Mouse (Mus musculus): ENCODE measurements around the gene Pip4k2a. TPM values are rescaled to one million over a fixed set of nuclear protein-coding genes. Genes with fewer than 3 reads are reported as not detected.
A peak's percentile ranks its signal among the peaks of the same experiment; 100 is the strongest.

Gene Pip4k2a
- polyA plus RNA-seq (2014; fragmentation: Nextera tagmentation; extraction: Ambion mirVana) = 14.8 and 14.9 TPM in 2 replicates

- H3K36me3 ChIP-seq (ENCODE audit: control insufficient read depth, insufficient read depth, low read length) = no peaks in the 10 kb centered on the region
- peak; percentile 98 for ATAC-seq (ENCODE audit: insufficient number of reproducible peaks, insufficient read depth, low FRiP score, low read depth)
Observed at GRCm38 (mm10) chr2:18998054-18998478, at the start of gene Pip4k2a, which contains the start of gene 4930426L09Rik. TSS of gene Pip4k2a (minus strand) at chr2:18998126. TSS of gene 4930426L09Rik (plus strand) at chr2:18998343.

GRCm38 (mm10) chr2:19037907-19038570 lies 40.1 kb upstream of the Pip4k2a start:
- H3K4me2 ChIP-seq (replicated peaks; ENCODE audit: low read depth, low read length) = no peak overlapping the region
- H3K27me3 ChIP-seq (ENCODE audit: control insufficient read depth, insufficient read depth, low read length) = no peaks in the 10 kb centered on the region
- H3K4me1 ChIP-seq (ENCODE audit: control insufficient read depth, insufficient read depth, low read length) = peaks cover 5% of the 10 kb centered on the region; the same call in 1 of the 2 replicates
- no peak overlapping the region for H3K9ac ChIP-seq (replicated peaks; ENCODE audit: low read depth, low read length)
- WGBS = 44% methylated on average over 4 of the region's 4 CpGs
- no peak for ATAC-seq (ENCODE audit: insufficient number of reproducible peaks, insufficient read depth, low FRiP score, low read depth)
- no peaks in the 10 kb centered on the region for H3K36me3 ChIP-seq (ENCODE audit: control insufficient read depth, insufficient read depth, low read length)
- H3K9me3 ChIP-seq (ENCODE audit: control insufficient read depth, low read depth, low read length) = no peaks in the 10 kb centered on the region
- H3K27ac ChIP-seq (ENCODE audit: low read length) = peak overlapping the region; percentile 87
- H3K4me3 ChIP-seq (ENCODE audit: low read depth, low read length) = no peak overlapping the region

More at GRCm38 (mm10) chr2:18998054-18998478, at the start of gene Pip4k2a, which contains the start of gene 4930426L09Rik:
- peak within 1 kb of the TSS; percentile 69 for H3K9ac ChIP-seq (replicated peaks; ENCODE audit: low read depth, low read length)
- peaks cover 8% of the 10 kb centered on the region; the same call in 1 of the 2 replicates for H3K4me1 ChIP-seq (ENCODE audit: control insufficient read depth, insufficient read depth, low read length)
- H3K4me3 ChIP-seq (ENCODE audit: low read depth, low read length) = peak within 1 kb of the TSS; percentile 80
- H3K4me2 ChIP-seq (replicated peaks; ENCODE audit: low read depth, low read length) = peak within 1 kb of the TSS; percentile 86
- no peaks in the 10 kb centered on the region for H3K27me3 ChIP-seq (ENCODE audit: control insufficient read depth, insufficient read depth, low read length)
- WGBS = under 1% methylated on average over 47 of the region's 66 CpGs
- H3K27ac ChIP-seq (ENCODE audit: low read length) = peak within 1 kb of the TSS; percentile 91
- no peaks in the 10 kb centered on the region for H3K9me3 ChIP-seq (ENCODE audit: control insufficient read depth, low read depth, low read length)

- Histone ChIP-seq H3K4me1 (ENCODE audit: control insufficient read depth, insufficient read depth, low read length) (peaks cover 5% of the 10 kb centered on the region; the same call in 1 of the 2 replicates), H3K9ac (replicated peaks; ENCODE audit: low read depth, low read length) (no peak overlapping the region), H3K4me2 (replicated peaks; ENCODE audit: low read depth, low read length) (no peak overlapping the region), H3K4me3 (ENCODE audit: low read depth, low read length) (no peak overlapping the region), H3K27ac (ENCODE audit: low read length) (peak overlapping the region; percentile 11; the same call in 1 of the 2 replicates), H3K36me3 (ENCODE audit: control insufficient read depth, insufficient read depth, low read length) (no peaks in the 10 kb centered on the region), H3K27me3 (ENCODE audit: control insufficient read depth, insufficient read depth, low read length) (no peaks in the 10 kb centered on the region), H3K9me3 (ENCODE audit: control insufficient read depth, low read depth, low read length) (no peaks in the 10 kb centered on the region)
- WGBS = 15% methylated on average over 4 of the region's 4 CpGs
- no peak for ATAC-seq (ENCODE audit: insufficient number of reproducible peaks, insufficient read depth, low FRiP score, low read depth)
Observed at GRCm38 (mm10) chr2:19037430-19037829, 39.5 kb upstream of the Pip4k2a start.

DNA sequence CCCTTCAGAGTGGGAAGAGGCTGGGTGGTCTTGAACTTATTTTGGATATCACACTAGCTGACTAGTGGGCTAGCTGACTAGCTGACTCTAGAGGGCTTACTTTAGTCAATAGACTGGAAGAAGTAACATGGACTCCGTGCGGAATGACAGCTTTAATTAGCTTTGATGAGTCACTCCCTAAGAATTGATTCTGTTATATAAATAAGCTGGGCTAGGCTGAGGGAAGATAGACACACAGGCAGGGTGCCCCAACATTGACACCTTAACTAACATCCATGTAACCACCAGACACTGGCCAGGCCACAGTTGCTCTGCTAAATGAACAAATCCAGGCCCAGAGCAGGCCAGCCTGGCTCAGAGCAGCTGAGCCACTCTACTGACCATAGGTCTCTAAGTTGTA lies 26.9 kb upstream of the Pip4k2a start:
- no peak for ATAC-seq (ENCODE audit: insufficient number of reproducible peaks, insufficient read depth, low FRiP score, low read depth)
- WGBS = 67% methylated on average over 2 of the region's 2 CpGs
- no peak overlapping the region for H3K9ac ChIP-seq (replicated peaks; ENCODE audit: low read depth, low read length)
- no peak overlapping the region for H3K4me2 ChIP-seq (replicated peaks; ENCODE audit: low read depth, low read length)
- no peak overlapping the region for H3K4me3 ChIP-seq (ENCODE audit: low read depth, low read length)
- no peak overlapping the region for H3K27ac ChIP-seq (ENCODE audit: low read length)
- no peaks in the 10 kb centered on the region for H3K4me1 ChIP-seq (ENCODE audit: control insufficient read depth, insufficient read depth, low read length)
- no peaks in the 10 kb centered on the region for H3K27me3 ChIP-seq (ENCODE audit: control insufficient read depth, insufficient read depth, low read length)
- H3K9me3 ChIP-seq (ENCODE audit: control insufficient read depth, low read depth, low read length) = no peaks in the 10 kb centered on the region; the same call in 1 of the 2 replicates
- no peaks in the 10 kb centered on the region for H3K36me3 ChIP-seq (ENCODE audit: control insufficient read depth, insufficient read depth, low read length)

DNA sequence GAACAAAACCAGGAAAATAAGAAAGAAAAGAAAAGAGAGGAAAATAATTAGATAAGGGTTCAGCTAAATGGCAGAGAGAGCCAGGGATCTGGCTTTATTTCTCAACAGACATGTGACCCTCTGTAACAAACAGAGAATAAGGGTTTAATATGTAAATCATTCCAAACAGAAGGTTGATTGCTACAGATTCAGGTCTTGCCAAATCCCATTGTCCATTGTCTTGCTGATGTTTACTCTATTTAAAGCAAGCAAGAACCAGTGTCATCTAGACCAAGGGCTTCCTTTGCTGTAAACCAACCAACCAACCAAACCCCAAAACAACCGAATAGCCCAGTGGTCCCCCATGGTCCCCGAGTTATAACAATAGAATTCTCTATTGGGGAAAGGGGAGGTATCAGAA lies 20.1 kb upstream of the Pip4k2a start:
- Histone ChIP-seq H3K4me2 (replicated peaks; ENCODE audit: low read depth, low read length) (no peak overlapping the region), H3K9me3 (ENCODE audit: control insufficient read depth, low read depth, low read length) (no peaks in the 10 kb centered on the region), H3K4me3 (ENCODE audit: low read depth, low read length) (no peak overlapping the region), H3K27me3 (ENCODE audit: control insufficient read depth, insufficient read depth, low read length) (no peaks in the 10 kb centered on the region), H3K4me1 (ENCODE audit: control insufficient read depth, insufficient read depth, low read length) (no peaks in the 10 kb centered on the region), H3K9ac (replicated peaks; ENCODE audit: low read depth, low read length) (no peak overlapping the region), H3K36me3 (ENCODE audit: control insufficient read depth, insufficient read depth, low read length) (no peaks in the 10 kb centered on the region), H3K27ac (ENCODE audit: low read length) (no peak overlapping the region)
- ATAC-seq (ENCODE audit: insufficient number of reproducible peaks, insufficient read depth, low FRiP score, low read depth) = no peak
- 80% methylated on average over 2 of the region's 2 CpGs for WGBS

DNA sequence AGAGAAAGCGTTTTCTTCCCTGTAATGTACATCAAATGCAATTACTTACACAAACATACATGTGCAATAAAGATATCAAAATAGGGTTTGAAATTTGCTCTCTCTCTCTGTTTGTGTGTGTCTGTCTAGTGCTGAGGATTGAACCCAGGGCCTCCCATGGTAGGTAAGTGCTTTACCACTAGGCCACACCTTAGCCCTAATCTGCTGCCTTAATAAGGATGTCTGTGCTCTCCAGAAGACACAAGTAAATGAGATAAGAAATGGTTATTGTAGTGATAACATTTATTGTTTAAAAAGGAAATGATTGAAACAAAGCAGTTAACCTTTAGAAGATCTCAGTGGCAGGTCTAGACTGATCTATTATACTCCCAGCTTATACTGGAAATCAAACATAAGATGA lies 18.9 kb upstream of the Pip4k2a start:
- no peak overlapping the region for H3K9ac ChIP-seq (replicated peaks; ENCODE audit: low read depth, low read length)
- 42% methylated on average over 1 of the region's 1 CpGs for WGBS
- no peaks in the 10 kb centered on the region for H3K27me3 ChIP-seq (ENCODE audit: control insufficient read depth, insufficient read depth, low read length)
- ATAC-seq (ENCODE audit: insufficient number of reproducible peaks, insufficient read depth, low FRiP score, low read depth) = no peak
- H3K4me3 ChIP-seq (ENCODE audit: low read depth, low read length) = no peak overlapping the region
- no peak overlapping the region for H3K4me2 ChIP-seq (replicated peaks; ENCODE audit: low read depth, low read length)
- no peaks in the 10 kb centered on the region for H3K36me3 ChIP-seq (ENCODE audit: control insufficient read depth, insufficient read depth, low read length)
- H3K27ac ChIP-seq (ENCODE audit: low read length) = no peak overlapping the region
- no peaks in the 10 kb centered on the region for H3K9me3 ChIP-seq (ENCODE audit: control insufficient read depth, low read depth, low read length)
- H3K4me1 ChIP-seq (ENCODE audit: control insufficient read depth, insufficient read depth, low read length) = no peaks in the 10 kb centered on the region

- no peaks in the 10 kb centered on the region for H3K27me3 ChIP-seq (ENCODE audit: control insufficient read depth, insufficient read depth, low read length)
- no peaks in the 10 kb centered on the region for H3K9me3 ChIP-seq (ENCODE audit: control insufficient read depth, low read depth, low read length)
- no peaks in the 10 kb centered on the region for H3K36me3 ChIP-seq (ENCODE audit: control insufficient read depth, insufficient read depth, low read length)
- 69% methylated on average over 5 of the region's 5 CpGs for WGBS
- H3K4me1 ChIP-seq (ENCODE audit: control insufficient read depth, insufficient read depth, low read length) = no peaks in the 10 kb centered on the region
- H3K4me3 ChIP-seq (ENCODE audit: low read depth, low read length) = no peak overlapping the region
- ATAC-seq (ENCODE audit: insufficient number of reproducible peaks, insufficient read depth, low FRiP score, low read depth) = no peak
- no peak overlapping the region for H3K4me2 ChIP-seq (replicated peaks; ENCODE audit: low read depth, low read length)
- no peak overlapping the region for H3K27ac ChIP-seq (ENCODE audit: low read length)
- H3K9ac ChIP-seq (replicated peaks; ENCODE audit: low read depth, low read length) = no peak overlapping the region
Observed at GRCm38 (mm10) chr2:19016348-19016747, 18.4 kb upstream of the Pip4k2a start.

GRCm38 (mm10) chr2:19011443-19011842 lies 13.5 kb upstream of the Pip4k2a start:
- no peaks in the 10 kb centered on the region for H3K27me3 ChIP-seq (ENCODE audit: control insufficient read depth, insufficient read depth, low read length)
- H3K9ac ChIP-seq (replicated peaks; ENCODE audit: low read depth, low read length) = no peak overlapping the region
- H3K9me3 ChIP-seq (ENCODE audit: control insufficient read depth, low read depth, low read length) = no peaks in the 10 kb centered on the region
- H3K4me2 ChIP-seq (replicated peaks; ENCODE audit: low read depth, low read length) = no peak overlapping the region
- H3K27ac ChIP-seq (ENCODE audit: low read length) = no peak overlapping the region
- no peaks in the 10 kb centered on the region for H3K36me3 ChIP-seq (ENCODE audit: control insufficient read depth, insufficient read depth, low read length)
- H3K4me1 ChIP-seq (ENCODE audit: control insufficient read depth, insufficient read depth, low read length) = no peaks in the 10 kb centered on the region
- ATAC-seq (ENCODE audit: insufficient number of reproducible peaks, insufficient read depth, low FRiP score, low read depth) = no peak
- H3K4me3 ChIP-seq (ENCODE audit: low read depth, low read length) = no peak overlapping the region
- 83% methylated on average over 6 of the region's 6 CpGs for WGBS
